Mouse (Mus musculus) gastrocnemius, postnatal 14 days (tissue): ENCODE measurements around the gene Thpo. TPM values are rescaled to one million over a fixed set of nuclear protein-coding genes. Genes with fewer than 3 reads are reported as not detected.

Experiments used
- DNase-seq: peaks from one replicate; pipeline ENCODE4 v3.0.0; 2021; ENCODE audit warnings: mixed read lengths
- intact Hi-C: fragments of 180-260 bp; cut with DNase I; formaldehyde crosslinking; loops from one replicate; pipeline ENCODE4 v1.15.1; 2025; ENCODE audit warnings: low total_unique reads
- total RNA-seq, 2 experiments: library from RNA; stranded (reverse); gene quantifications; 2 replicates each; pipeline ENCODE4 v1.2.3; 2021

Gene Thpo
- total RNA-seq, 2 experiments from 2014 or later: 0.90 to 1.7 TPM

DNA sequence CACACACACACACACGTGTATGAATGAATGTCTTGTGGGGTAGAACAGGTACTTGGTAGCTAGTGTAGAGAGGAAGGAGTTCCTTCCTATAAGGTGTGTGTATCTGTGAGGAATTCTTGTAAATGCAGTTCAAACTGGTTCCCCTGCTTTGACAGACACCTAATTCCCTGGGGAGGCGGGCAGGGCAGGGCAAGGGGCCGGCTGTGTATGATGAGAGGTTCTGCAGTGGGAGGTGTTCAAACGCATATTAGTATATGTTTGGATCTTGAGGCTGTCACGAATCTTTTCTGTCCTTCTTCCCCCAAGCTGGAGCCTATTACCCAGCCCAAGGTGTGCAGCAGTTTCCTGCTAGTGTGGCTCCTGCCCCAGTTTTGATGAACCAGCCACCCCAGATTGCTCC is 56.9 kb downstream of the Thpo start:
- DNase-seq: no peak
- intact Hi-C loops: no loop called here

DNA sequence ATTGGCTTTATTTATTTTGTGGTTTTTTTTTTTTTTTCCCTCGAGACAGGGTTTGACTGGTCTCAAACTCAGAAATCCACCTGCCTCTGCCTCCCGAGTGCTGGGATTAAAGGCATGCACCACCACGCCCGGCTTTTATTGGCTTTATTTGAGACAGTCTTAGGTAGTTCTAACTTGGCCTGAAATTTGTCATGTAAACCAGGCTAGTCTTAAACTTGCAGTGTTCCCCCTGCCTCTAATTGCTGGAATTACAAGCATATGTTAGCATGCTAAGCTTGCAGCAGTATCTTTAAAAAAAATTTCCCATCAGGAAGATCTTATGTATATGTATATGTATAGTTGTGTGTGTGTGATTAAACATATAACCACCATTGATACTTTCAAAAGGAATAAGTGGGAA is 57.6 kb downstream of the Thpo start:
- intact Hi-C loops: no loop called here
- DNase-seq: no peak

DNA sequence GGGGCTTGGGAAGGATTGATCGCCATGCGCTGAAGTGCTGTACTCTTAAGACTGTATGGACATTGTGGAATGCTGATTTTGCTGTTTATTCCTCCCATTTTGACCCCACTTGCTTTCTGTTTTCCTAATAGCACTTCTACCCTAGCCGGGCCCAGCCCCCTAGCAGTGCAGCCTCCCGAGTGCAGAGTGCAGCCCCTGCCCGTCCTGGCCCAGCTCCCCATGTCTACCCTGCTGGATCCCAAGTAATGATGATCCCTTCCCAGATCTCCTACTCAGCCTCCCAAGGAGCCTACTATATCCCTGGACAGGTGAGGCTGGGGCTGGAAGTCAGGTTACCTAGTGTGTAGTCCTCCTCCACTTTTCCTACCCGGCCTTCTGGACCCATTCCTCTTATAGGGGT is 59.1 kb downstream of the Thpo start:
- intact Hi-C loops: no loop called here
- no peak for DNase-seq

Other genes starting within 250 kb of the Thpo start
- gene Eif2b5, start 235.7 kb downstream of the Thpo start, total RNA-seq: 10 to 100 TPM; 43.0 to 44.9 TPM
- 10 to 100 TPM; 28.2 to 31.0 TPM for gene Dvl3, start 217.5 kb downstream of the Thpo start, total RNA-seq
- gene Ap2m1, start 199.0 kb downstream of the Thpo start, total RNA-seq: 100 to 1,000 TPM; 127 to 134 TPM
- 10 to 100 TPM; 47.1 to 53.6 TPM for gene Abcf3, start 185.9 kb downstream of the Thpo start, total RNA-seq
- gene Vwa5b2, start 145.0 kb downstream of the Thpo start, total RNA-seq: under 1 TPM; 0.10 to 0.16 TPM
- gene Eef1akmt4, start 122.9 kb downstream of the Thpo start, total RNA-seq: 1 to 10 TPM; 5.5 to 5.9 TPM
- not detected for gene Gm49333, start 122.9 kb downstream of the Thpo start, total RNA-seq
- 10 to 100 TPM; 12.0 to 15.2 TPM for gene Alg3, start 122.8 kb downstream of the Thpo start, total RNA-seq
- gene Camk2n2, start 113.2 kb downstream of the Thpo start, total RNA-seq: 1 to 10 TPM; 1.3 to 1.6 TPM
- under 1 TPM; 0.16 to 0.57 TPM for gene Ece2, start 104.7 kb downstream of the Thpo start, total RNA-seq
- 100 to 1,000 TPM; 158 to 159 TPM for gene Psmd2, start 82.9 kb downstream of the Thpo start, total RNA-seq
- gene Eif4g1, start 66.2 kb downstream of the Thpo start, total RNA-seq: 100 to 1,000 TPM; 303 to 309 TPM
- gene Fam131a, start 41.3 kb downstream of the Thpo start, total RNA-seq: 10 to 100 TPM; 28.7 to 34.5 TPM
- gene Polr2h, start 16.8 kb downstream of the Thpo start, total RNA-seq: 10 to 100 TPM; 10.9 to 14.1 TPM
- gene Clcn2, start 16.8 kb downstream of the Thpo start, total RNA-seq: 1 to 10 TPM; 2.3 to 2.7 TPM
- 1 to 10 TPM; 3.7 to 4.6 TPM for gene Chrd, start 1.4 kb downstream of the Thpo start, total RNA-seq